Mouse (Mus musculus): ENCODE data around the gene Esrrb.

Gene Esrrb

DNA sequence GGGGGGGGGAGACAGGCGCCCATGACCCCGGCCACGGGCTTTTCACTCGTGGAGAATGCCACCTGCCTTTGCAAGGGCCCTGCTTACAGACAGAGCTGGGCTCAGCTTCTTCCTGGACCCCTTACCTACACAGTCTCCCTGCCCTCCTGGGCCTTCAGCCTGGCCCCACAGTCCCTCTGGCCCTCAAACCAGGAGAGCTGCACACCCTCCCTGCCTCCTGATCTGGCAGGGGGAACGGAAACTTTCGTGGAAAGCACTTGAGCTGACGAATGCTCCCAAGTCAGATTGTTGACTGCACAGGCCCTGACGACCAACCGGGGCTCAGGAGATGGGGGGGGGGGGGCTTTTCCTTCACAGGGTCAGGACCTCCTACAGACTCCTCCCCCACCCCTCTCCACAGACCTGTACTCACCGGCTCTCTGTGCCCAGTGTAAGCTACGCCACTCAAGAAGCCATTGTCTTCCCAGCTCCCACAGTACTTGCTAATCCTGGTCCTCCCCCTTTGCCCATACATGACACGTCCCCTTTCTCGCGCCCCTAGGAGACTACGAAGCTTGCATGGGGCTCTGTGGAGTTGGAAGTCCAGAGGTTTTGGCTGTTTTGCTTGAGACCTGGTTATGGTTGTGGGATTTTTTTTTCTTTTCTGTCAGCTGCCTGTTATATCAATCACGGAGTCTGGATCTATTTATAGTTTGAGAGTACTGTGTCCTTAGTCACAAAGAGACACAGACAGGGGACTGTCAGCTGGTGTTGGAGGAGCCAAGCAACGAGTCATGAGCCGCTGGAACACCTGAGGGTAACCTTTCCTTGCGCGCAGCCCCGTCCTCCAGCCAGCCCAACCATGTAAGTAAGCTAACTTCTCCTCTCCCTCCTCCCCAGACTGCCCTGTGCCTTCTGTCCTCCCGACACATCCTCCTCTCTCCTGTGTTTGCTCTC is at the start of gene Esrrb:
Esrrb (plus strand) TSS at position 422 of the 936 bp plus-strand sequence.
- DNase-seq (ENCODE audit: low spot score in 2 of 2), result no peak

DNA sequence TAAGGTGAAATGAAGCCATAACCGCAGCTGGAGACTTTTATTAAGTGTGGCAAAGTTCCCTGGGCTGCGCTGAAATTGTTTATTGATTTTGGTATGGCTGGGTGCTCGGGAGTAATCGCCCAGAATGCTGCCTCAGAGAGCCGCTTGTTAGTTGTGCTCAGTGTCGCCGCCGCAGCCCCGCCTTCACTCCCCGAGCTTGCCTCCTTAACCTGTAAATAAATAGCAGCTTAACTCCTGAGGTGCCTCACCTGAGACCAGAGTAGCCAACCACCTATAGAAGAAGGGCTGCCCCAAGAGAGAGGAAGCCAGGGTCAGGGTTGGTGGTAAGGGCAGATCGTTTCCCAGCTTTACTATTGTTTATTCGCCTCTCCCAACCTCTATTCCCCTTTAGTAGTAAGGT is 40.3 kb upstream of the Esrrb start:
- DNase-seq (ENCODE audit: low spot score in 2 of 2), result no peak

DNA sequence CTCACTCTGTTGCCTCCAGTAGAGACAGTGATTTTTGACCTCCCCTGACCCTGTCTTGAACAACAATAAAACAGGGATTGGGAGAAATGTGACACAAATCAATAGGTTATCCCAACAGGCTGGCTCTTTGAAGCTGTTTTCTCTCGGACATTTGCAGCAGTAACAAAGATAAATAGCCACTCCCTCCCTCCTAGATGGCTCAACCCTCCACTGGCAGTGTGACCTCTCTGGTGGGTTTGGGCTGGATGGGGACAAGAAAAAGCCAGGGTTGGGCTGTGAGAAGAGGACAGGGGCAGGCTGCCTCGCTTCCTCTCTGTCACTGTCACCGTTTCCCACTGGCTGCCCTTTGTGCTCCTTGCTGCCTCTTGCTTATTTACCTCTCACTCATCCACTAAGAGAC is 36.6 kb upstream of the Esrrb start:
- DNase-seq (ENCODE audit: low spot score in 2 of 2), result no peak

DNA sequence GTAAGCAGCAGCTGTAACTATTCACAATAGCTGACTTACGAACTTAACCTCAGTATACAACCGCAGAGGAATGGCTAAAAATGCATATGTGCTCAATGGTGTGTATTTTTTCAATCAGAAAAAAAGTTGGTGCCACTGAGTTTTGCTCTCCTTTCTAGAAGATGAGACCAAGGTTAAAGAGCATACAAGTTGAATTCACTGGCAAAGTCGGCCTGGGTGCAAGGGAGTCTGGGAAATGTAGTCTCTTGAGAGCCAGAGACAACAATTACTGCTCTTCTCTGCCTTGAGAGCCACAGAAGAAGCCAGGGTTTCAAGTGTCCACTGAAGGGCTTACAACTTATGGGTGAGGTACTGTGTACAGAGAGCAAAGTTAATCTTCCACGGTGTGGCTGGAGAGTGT is 31.1 kb upstream of the Esrrb start:
- DNase-seq (ENCODE audit: low spot score in 2 of 2), result no peak

DNA sequence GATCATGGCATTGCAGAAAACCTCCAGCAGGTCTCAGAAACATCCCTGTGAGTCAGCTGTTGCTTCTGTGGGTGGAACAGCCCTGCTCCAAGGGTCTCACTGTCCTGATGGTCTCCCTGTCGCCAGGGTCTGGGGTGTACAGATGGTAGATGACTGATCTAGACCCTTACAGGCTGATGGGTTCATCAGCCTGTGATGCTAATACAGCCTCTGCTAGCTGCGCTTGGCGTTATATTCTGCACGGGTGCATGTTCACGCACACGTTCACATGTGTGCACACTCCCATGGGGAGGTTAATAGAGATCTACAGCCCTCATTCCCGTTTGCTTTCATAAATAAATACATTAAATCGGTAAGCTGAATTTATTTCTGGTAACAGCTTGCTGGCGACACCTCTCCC is 30.2 kb upstream of the Esrrb start:
- no peak for DNase-seq (ENCODE audit: low spot score in 2 of 2)

DNA sequence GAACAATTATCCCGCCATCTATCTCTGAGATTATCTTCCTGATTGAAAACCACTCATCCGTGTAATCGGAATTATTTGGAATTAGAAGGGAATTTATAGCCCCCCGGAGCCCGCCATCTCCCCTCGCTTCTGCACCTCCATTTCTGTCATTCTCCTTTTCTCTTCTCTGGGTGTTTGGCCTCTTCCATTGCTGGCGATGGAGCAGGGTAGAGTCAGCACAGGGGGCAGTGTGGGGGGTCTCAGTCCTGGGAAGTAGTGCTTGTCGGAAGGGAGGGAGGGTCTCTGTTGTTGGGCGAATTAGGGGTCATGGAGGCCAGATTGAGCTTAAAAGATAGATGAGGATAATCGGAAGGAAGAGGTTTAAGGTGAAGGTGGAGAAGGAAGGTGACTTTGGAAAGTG is 29.7 kb upstream of the Esrrb start:
- no peak for DNase-seq (ENCODE audit: low spot score in 2 of 2)

DNA sequence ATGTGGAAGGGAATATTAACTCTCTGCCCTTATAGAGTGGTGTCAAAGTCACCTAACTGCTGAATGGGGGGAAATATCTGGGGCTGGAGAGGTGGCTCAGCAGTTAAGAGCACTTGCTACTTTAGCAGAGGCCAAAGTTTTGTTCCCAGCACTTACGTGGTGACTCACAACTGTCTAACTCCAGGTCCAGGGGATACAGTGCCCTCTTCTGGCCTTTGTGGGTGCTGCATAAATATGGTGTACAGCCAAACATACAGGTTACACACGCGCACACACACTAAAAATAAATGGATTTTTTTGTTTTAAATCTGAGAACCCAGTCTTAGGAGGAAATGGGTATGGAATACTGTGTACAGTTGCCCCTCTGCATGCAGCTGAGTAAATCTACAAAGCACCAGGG is 24.7 kb upstream of the Esrrb start:
- no peak for DNase-seq (ENCODE audit: low spot score in 2 of 2)

DNA sequence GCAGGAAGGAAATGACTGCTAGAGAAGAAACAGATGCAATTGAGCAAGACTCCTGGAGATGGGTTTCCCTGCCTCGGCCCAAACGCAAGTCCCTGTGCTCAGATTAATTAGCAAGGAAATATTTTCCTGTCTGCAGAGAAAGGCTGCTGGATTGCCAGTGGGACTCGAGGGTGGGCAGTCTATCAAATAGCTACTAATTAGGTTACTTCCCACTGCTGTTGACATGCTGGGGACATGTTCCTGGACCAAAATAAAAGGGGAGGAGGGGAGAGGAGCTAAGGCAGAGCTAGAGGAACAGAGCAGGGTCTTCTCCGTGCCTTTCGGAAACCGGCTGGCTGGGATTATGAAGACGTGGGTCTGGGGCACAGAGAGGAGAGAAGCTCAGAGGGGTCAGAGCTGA is 24.0 kb upstream of the Esrrb start:
- DNase-seq (ENCODE audit: low spot score in 2 of 2), result no peak

DNA sequence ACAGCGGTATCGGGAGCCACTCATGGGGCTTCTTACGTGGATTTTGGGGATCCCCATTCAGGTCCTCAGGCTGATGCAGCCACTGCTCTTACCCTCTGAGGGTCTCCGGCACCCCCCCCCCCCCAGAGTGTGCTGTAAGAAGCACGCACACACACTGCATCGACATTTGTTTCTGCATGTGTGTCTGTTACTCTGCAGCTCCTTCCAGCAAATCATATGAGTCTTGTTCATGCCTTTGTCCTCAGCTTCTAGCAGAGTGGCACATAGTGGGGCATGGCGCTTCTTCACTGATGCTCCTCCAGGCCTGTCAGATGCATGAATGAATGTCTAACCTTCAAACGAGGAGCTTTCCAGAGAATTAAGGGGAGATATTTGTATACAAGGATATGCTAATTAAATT is 11.4 kb upstream of the Esrrb start:
- DNase-seq (ENCODE audit: low spot score in 2 of 2), result no peak

DNA sequence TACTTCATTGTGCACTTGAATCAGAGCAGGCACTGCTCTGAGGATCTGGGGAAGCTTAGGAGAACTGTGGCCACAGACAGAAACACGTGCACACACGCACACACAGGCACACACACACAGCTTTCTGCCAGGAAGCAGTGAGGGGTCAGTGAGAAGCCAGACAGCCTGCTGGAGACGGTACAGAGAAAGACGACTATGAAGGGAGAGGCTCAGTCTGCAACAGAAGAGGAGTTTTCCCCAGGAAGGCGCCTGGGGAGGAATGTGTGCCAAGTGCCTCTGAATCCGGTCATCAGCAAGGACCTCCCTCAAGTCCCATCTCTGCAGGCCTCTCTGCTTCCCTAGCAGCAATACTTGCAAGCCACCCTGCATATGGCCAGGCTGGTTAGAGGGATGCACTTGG is 1.5 kb upstream of the Esrrb start:
- DNase-seq (ENCODE audit: low spot score in 2 of 2), result no peak

DNA sequence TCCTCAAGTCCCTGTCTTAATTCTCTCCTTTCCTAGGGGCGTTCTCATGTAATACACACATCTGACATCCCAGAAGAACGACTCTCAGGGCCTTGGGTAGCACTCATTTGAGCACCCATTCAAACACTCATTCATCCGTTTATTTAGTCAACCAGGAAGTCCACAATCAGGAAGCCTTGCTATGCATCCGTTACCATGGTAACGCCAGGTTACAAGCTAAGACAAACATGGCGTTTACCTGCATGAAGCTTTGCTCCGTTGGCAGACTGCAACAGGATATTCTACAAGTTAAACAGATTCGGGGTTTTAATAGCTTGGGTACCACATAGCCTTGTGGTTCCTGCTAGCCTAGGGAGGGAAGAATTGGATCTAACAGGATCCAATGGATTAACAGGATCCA is 1.0 kb upstream of the Esrrb start:
- DNase-seq (ENCODE audit: low spot score in 2 of 2), result no peak

DNA sequence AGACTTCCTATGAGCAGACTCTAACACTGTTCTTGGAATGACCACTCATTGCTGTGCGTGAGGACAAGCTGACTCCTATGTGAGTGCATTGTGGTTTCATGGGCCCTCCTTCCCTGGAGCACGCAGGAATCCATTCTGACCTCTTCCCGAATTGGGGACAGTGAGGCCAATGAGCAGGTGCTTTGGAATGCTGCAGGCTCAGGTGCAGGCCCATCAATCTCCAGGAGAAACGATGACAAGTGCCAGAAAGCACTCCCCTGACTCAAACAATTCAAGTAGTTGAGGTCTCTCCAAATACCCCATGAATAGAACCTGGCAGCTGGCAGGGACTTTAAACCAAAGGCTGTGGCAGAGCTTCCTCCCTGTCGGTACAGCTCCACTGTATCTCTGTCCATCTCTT is 3.4 kb downstream of the Esrrb start:
- DNase-seq (ENCODE audit: low spot score in 2 of 2), result no peak

DNA sequence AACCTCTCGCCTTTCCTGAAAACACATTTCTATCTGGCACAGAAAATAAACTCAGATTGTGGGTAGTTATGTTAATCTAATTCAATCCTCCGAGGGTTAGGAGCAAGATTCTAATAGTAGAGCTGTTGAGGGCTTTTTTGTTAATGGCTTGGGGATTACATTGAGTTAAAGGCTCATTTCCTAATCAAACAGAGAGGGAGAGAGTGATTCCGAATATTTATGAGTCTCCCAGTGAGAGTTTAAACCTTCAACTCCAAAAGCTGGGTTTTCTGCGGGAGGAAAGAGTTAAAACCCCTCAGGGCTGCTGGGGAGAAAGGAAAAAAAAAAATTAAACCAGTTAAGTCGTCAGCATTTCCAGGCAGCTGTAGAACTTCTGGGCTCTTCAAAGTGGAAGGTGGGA is 3.8 kb downstream of the Esrrb start:
- DNase-seq (ENCODE audit: low spot score in 2 of 2), result no peak

DNA sequence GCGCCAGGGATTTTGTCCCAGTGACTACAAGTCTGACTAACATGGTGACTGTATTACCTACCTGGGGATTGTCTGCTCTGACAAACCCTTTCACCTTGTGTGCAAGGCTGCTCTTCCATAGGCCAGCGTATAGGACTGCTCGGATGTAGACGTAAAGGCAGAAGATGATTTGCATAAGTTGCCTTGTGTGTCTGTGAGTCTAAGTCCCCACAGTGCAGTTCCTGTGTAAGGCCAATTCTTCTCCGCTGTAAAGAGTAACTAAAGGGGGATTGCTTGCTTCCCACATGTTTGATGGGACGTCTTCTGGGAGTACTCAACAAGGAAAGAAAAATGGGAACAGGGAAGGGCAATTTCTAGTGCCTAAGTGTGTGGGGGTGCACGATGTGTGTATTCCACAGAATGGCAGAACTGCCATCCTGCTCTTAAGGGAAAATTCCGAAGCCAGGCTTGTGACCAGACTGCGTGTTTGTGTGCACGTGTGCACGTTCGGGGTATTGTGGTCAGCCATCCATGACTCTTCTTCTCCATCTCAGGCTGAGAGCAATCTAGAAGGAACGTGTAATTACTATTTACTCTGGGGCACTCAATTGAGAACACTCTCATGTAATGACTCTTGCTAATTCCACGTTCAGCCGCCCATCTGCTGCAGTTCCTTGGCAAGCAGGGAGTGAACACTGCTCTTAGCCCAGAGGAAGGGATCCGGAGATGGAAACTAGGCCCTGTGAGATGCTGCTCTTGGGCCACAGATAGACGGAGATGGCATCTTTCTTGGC is 9.9 kb downstream of the Esrrb start:
- no peak for DNase-seq (ENCODE audit: low spot score in 2 of 2)

DNA sequence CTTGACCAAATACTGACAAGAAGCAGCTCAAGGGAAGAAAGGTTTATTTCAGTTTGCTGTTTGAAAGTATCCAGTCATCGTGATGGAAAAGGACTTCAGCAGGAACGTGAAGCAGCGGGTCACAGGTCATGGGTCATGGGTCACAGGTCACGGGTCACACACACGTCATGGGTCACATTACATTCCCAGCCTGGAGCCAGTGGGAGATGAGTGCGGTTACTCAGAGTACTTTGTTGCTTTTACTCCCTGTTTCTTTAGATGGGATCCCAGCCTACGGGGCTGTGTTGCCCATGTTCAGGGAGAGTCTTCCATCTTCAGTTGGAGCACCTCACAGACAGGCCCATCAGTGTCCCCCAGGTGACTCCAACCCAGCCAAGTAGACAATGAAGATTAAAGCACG is 13.4 kb downstream of the Esrrb start:
- DNase-seq (ENCODE audit: low spot score in 2 of 2), result no peak

DNA sequence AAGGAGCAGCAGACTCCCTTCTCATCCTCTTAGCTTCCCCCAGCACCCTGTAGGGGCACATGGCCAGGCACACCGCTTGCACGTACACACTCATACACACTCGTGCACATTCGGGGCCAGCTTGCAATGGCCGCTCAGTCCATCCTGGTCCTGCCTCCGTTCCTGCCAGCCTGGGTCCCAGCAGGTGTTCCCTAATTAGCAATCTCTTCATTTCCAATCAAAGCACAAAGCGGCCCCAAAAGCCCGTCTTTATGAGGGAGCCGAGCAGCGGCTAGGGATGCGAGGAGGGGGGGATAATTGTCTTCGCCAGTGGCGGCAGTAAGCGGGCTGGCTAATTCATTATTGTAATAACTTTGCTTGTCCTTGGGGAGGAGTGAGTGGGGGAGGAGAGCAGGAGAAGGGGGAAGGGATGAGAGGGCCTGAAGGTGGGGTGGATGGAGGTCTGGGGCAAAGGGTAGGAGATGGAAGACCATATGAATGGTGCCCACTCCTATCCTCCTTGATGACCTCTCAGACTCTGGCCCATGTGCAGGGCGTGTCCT is 18.8 kb downstream of the Esrrb start:
- no peak for DNase-seq (ENCODE audit: low spot score in 2 of 2)

DNA sequence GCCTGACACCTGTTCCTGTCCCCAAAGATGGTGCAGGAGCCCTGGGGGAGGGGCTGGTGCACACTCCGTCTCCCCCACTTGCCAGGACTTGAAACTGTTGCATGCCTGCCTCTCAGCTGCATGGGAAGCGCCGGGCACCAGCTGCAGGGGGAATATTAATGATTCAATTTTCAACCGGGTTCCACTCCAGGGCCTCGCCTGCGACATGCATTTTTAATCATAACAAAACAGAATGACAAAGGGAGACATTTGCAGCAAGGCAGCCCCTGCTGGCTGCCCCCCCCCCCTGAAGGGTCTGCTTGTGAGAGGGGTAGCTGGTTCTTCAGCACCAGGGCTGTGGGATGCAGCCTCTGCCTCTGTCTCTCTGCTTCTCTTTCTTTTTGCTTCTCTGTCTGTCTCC is 22.9 kb downstream of the Esrrb start:
- DNase-seq (ENCODE audit: low spot score in 2 of 2), result no peak

DNA sequence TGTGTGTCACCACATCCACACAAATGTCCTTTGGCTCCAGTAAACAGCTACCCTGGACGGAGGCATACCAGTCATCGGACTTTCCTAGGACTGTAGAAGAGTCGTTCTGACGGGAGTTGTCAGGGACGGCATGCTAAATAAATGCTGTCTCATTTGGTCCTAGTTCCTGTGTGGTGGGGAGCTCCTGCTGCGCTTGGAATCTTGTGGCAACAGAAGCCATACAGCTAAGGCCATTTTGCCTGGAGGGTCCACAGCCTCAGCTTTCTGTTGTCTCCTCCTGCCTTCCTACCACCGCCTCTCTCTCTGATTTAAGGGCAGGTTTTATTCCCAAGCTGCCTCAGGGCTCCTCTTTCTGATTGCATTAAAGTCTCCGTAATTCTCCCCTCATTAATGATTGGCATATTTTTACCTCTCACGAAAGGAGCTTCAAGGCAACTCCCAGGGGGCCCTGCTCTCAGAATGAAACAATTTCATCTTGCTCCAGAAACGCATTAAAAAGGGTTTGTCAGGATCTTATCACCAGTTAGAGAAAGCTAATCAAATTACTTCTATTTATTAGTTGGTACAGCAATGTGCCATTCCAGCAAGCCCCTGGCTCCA is 26.9 kb downstream of the Esrrb start:
- no peak for DNase-seq (ENCODE audit: low spot score in 2 of 2)

DNA sequence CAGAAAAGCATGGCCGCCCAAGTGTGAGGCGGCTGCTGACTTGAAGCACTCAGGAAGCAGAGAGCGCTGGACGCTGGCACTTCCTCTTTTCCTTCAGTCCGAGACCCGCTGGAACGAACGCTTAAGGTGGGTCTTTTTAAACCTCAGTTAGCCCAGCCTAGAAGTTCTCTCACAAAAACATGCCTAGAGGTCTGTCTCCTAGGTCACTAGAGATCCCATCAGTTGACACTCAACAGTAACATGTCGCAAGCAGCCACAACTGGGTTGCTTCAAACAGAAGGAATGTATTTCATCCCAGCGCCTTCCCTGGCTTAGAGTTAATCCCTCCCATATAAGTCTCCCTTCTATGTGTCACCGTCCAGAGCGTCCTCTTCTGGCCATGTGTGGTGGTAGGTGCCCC is 33.9 kb downstream of the Esrrb start:
- DNase-seq (ENCODE audit: low spot score in 2 of 2), result no peak

DNA sequence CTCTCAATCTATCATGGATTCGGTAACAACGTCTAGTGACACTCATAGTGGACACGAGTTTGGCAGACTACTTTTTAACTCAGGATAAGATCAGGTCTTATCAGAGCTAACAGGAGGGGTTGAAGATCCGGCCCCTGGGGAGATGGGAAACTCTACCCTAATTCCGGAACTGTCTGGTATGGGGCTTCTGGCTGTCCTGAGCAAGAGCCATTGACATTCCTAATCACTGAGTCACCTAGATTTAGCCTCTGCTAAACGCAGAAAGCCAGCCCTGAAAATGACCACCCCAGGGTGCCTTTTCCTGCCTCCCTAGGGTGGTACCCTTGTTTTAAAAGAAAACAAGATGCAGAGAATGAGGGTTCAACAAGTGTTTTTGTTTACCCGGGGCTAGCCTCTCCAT is 34.4 kb downstream of the Esrrb start:
- no peak for DNase-seq (ENCODE audit: low spot score in 2 of 2)

DNA sequence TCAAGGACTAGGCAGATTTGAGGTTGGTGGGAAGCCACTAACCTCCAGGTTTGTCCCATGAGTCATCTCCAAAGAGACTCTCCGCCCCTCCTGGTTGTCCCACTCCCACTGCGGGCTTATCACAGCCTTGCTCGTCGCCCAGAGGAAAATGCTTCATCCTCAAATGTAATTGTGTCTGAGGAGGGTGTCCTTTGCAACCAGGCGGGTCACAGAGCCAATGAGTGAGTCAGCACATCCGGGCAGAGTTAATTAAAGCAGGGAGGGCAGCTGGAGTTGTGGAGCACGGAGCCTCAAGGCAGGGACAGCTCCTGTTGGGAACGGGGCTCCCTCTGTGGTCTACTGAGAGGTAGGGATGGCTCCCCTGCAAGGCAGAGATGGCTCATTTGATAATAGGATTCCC is 37.8 kb downstream of the Esrrb start:
- no peak for DNase-seq (ENCODE audit: low spot score in 2 of 2)

DNA sequence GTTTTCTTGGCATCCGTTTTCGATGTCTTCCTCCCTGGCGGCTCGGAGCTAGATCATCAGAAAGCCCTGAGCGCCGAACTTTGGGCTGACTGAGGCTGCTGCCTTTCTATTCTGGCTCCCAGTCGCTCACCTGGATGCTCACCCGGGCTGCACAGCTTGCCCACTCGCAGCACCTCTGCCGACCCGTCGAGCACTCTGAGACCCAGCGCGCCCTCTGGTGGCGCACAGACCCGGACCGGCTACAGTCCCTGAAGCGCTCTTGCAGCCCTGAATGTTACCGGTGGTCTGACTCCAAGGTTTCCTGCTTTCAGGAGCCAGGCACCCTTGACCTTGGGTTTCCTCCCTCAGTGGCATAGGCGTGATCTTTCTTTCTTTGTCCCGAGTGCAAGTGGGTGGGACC is 41.8 kb downstream of the Esrrb start:
- DNase-seq (ENCODE audit: low spot score in 2 of 2), result peak; percentile 25 to 31

Measured in right cerebral cortex, postnatal 36 days (tissue).